Mouse (Mus musculus): ENCODE measurements at regions not wholly inside any gene's neighbourhood (a gene's known extent, or its start where the extent isn't known, plus 50 kb on each side); places are given as distances from the start of the nearest gene placed in this dataset.

GRCm38 (mm10) chr13:28409609-28409902, 152.2 kb downstream of the Gm11361 start:
- TF ChIP-seq E2F4 (IDR thresholded peaks at IDR 0.05; ENCODE audit: borderline replicate concordance, low read depth, low read length), result no peak
- TF ChIP-seq EP300 (IDR thresholded peaks at IDR 0.05; ENCODE audit: low read depth in 1 of 2, low read length in 2 of 2), result no peak

All from MEL (cell line).